Mouse (Mus musculus): ENCODE measurements at regions not wholly inside any gene's neighbourhood (a gene's known extent, or its start where the extent isn't known, plus 50 kb on each side); places are given as distances from the start of the nearest gene placed in this dataset.
"Not testable (repeated sequence)": the region's sequence is repeated elsewhere in the genome, so short reads cannot be mapped to it uniquely, and the experiment has no call there.

DNA sequence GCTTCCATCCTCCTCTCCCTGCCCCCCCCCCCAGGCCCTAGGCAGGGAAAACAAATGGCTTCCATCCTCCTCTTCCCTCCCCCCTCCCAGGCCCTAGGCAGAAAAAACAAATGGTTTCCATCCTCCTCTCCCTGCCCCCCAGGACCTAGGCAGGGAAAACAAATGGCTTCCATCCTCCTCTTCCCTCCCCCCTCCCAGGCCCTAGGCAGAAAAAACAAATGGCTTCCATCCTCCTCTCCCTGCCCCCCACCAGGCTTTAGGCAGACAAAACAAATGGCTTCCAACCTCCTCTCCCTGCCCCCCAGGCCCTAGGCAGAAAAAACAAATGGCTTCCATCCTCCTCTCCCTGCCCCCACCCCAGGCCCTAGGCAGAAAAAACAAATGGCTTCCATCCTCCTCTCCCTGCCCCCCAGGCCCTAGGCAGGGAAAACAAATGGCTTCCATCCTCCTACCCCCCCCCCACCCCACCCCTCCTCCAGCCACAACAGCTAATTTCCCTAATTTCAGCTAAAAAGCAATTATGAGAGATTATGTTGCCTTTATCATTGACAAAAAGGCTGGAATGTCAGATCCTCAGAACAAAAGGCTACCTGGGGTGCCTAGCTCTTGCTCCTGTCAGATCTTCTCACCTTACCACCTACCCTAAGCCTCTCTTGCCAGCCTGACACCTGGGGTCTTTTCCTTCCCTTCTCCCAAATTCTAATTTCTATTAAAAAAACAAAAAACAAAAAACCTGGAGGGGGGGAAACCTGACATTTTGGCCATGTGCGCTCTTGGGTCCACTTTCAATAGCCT lies 65.8 kb upstream of the Nap1l2 start:
- TF ChIP-seq CTCF (IDR thresholded peaks at IDR 0.05; ENCODE audit: low read depth); EP300 (optimal IDR thresholded peaks at IDR 0.05): not testable (repeated sequence)
